Mouse (Mus musculus) heart, embryonic 12.5 days (tissue): ENCODE data around the gene Prkca. TPM values are rescaled to one million over a fixed set of nuclear protein-coding genes. Genes with fewer than 3 reads are reported as not detected.
"Not testable (repeated sequence)": the region's sequence is repeated elsewhere in the genome, so short reads cannot be mapped to it uniquely, and the experiment has no call there.

Source experiments
- ATAC-seq: fragments of 200-750 bp; cut with Nextera tagmentation; 2 replicates; pipeline ENCODE4 v1.8.0; 2017; ENCODE audit warnings: moderate TSS enrichment, moderate library complexity; ENCODE audit not compliant: insufficient number of reproducible peaks, low FRiP score
- H3K27ac ChIP-seq: fragments of 300-500 bp; sonication (generic); 2 replicates; pipeline ENCODE4 v1.5.1; 2016; ENCODE audit warnings: mild to moderate bottlenecking, moderate library complexity; ENCODE audit not compliant: poor library complexity, severe bottlenecking
- H3K27me3 ChIP-seq: fragments of 300-500 bp; sonication (generic); replicated peaks from 2 replicates; pipeline ENCODE4 v1.6.1; 2016; ENCODE audit warnings: mild to moderate bottlenecking, moderate library complexity
- H3K36me3 ChIP-seq: fragments of 300-500 bp; sonication (generic); 2 replicates; pipeline ENCODE4 v1.6.1; 2016; ENCODE audit warnings: mild to moderate bottlenecking, moderate library complexity
- H3K4me1 ChIP-seq: fragments of 300-500 bp; sonication (generic); replicated peaks from 2 replicates; pipeline ENCODE4 v1.6.1; 2016; ENCODE audit warnings: mild to moderate bottlenecking
- H3K4me2 ChIP-seq: fragments of 300-500 bp; sonication (generic); 2 replicates; pipeline ENCODE4 v1.6.1; 2016; ENCODE audit warnings: mild to moderate bottlenecking, moderate library complexity
- H3K4me3 ChIP-seq: fragments of 300-500 bp; sonication (generic); 2 replicates; pipeline ENCODE4 v1.5.1; 2016; ENCODE audit warnings: mild to moderate bottlenecking
- H3K9ac ChIP-seq: fragments of 300-500 bp; sonication (generic); 2 replicates; pipeline ENCODE4 v1.6.1; 2016; ENCODE audit warnings: mild to moderate bottlenecking, moderate library complexity
- H3K9me3 ChIP-seq: fragments of 300-500 bp; sonication (generic); replicated peaks from 2 replicates; pipeline ENCODE4 v1.6.1; 2016; ENCODE audit warnings: mild to moderate bottlenecking, moderate library complexity
- WGBS: fragments of 180-500 bp; shearing (Covaris S2); methylation state at CpG from one replicate; pipeline ENCODE4 v1.1.7; 2016; 5-methylcytosine and 5-hydroxymethylcytosine counted together
- polyA plus RNA-seq: library from polyadenylated mRNA; unstranded; fragments of >200 nt; fragmentation: Nextera tagmentation; extraction: Ambion mirVana; gene quantifications from 2 replicates; pipeline ENCODE4 v1.2.1, GENCODE M21; 2016

The Prkca gene
- polyA plus RNA-seq, 1 experiment from 2014 or later: 18.8 TPM

DNA sequence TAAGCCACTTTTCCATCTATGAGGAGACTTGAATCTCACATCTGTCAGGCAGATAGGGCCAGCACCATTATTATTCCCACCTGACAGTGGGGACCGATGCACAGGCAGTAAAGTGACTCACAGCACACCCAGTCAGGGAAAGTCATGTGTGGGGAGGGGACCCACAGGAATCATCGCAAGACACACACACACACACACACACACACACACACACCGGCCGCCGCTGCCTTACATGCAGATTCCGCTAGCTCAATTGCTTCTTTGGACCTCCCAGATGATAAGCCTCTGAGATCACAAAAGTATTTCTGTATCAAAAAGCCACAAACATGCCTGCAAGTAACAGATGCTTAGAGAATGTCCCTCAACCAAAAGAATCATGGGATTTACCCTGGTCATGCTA, 239.6 kb downstream of the Prkca start:
- H3K27ac ChIP-seq: no peak overlapping the region
- no peaks in the 10 kb centered on the region for H3K27me3 ChIP-seq
- no peak for ATAC-seq
- no peak overlapping the region for H3K4me2 ChIP-seq
- no peaks in the 10 kb centered on the region for H3K36me3 ChIP-seq
- 76% methylated on average over 6 of the region's 6 CpGs for WGBS
- no peak overlapping the region for H3K4me3 ChIP-seq
- H3K4me1 ChIP-seq: peaks cover 20% of the 10 kb centered on the region
- no peak overlapping the region for H3K9ac ChIP-seq
- H3K9me3 ChIP-seq: peaks cover 6% of the 10 kb centered on the region; the same call in 1 of the 2 replicates

DNA sequence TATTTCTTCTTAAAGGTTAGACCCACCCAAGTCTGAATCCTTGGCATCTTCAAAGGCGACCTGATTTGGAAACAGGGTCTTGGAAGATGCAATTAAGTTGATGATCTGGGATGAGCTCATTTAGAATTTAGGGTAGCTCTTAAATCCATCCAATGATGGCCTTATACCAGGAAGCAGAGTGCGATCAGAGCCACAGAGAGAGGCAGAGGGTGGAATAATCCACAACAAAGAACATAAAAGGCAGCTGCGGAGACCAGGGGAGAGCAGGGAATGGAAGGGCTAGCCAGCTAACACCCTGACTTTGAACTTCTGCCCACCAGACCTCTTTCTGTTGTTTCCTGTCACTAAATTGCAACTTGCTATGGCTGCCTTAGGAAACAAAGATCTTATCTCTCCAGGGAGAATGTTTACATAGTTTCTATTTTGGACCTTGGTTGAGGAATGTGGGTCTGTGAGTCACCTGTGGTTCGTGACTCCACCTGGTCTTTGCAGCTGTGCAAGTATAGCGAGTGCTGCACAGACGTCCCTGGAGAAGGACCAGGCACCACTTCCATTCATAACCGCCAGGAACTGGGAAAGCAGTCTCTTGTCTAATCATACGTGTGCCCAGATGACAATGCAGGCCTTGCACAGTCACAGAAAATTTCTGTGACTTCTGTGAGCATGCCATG, 242.3 kb downstream of the Prkca start:
- no peak overlapping the region for H3K9ac ChIP-seq
- H3K4me1 ChIP-seq: peaks cover 26% of the 10 kb centered on the region
- ATAC-seq: no peak
- no peak overlapping the region for H3K27ac ChIP-seq
- H3K4me2 ChIP-seq: no peak overlapping the region
- WGBS: 56% methylated on average over 8 of the region's 8 CpGs
- H3K27me3 ChIP-seq: no peaks in the 10 kb centered on the region
- no peak overlapping the region for H3K4me3 ChIP-seq
- no peaks in the 10 kb centered on the region for H3K36me3 ChIP-seq
- H3K9me3 ChIP-seq: peaks cover 6% of the 10 kb centered on the region; the same call in 1 of the 2 replicates

DNA sequence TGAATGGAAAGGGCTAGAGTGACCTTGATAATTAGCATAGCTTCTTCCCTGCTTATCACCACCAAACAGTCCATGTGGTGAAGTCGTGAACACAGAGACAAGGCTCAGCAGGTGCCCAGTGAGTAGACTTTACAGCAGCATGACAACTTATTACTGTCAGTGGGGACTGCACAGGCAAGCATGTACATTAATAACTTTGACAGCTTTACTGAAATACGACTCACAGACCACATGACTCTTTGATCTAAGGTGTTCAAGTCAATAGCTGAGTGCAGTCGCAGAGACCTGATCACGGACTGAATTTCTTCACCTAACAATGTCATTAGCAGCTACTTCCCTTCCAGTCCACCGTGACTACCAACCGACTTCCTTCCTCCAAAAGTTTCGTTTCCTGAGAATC, 245.4 kb downstream of the Prkca start:
- ATAC-seq: no peak
- Histone ChIP-seq H3K27ac (no peak overlapping the region), H3K27me3 (no peaks in the 10 kb centered on the region), H3K36me3 (no peaks in the 10 kb centered on the region), H3K4me3 (no peak overlapping the region), H3K4me1 (peaks cover 16% of the 10 kb centered on the region), H3K4me2 (no peak overlapping the region), H3K9ac (no peak overlapping the region), H3K9me3 (no peaks in the 10 kb centered on the region)
- WGBS: 69% methylated on average over 7 of the region's 7 CpGs

- Histone ChIP-seq H3K36me3 (no peaks in the 10 kb centered on the region), H3K27ac (no peak overlapping the region), H3K9me3 (no peaks in the 10 kb centered on the region), H3K4me3 (no peak overlapping the region), H3K4me1 (peaks cover 19% of the 10 kb centered on the region), H3K27me3 (no peaks in the 10 kb centered on the region), H3K4me2 (no peak overlapping the region), H3K9ac (no peak overlapping the region)
- ATAC-seq: no peak
- WGBS: 91% methylated on average over 5 of the region's 5 CpGs
Measured at GRCm38 (mm10) chr11:108094796-108095195, 248.9 kb downstream of the Prkca start.

GRCm38 (mm10) chr11:108093248-108093647, 250.5 kb downstream of the Prkca start:
- no peak for ATAC-seq
- WGBS: 90% methylated on average over 4 of the region's 4 CpGs
- H3K4me1 ChIP-seq: peaks cover 14% of the 10 kb centered on the region
- no peaks in the 10 kb centered on the region for H3K9me3 ChIP-seq
- no peaks in the 10 kb centered on the region for H3K27me3 ChIP-seq
- no peak overlapping the region for H3K9ac ChIP-seq
- H3K36me3 ChIP-seq: no peaks in the 10 kb centered on the region
- no peak overlapping the region for H3K4me3 ChIP-seq
- H3K27ac ChIP-seq: no peak overlapping the region
- no peak overlapping the region for H3K4me2 ChIP-seq

- H3K36me3 ChIP-seq: no peaks in the 10 kb centered on the region
- no peak overlapping the region for H3K27ac ChIP-seq
- peaks cover 13% of the 10 kb centered on the region for H3K4me1 ChIP-seq
- ATAC-seq: no peak
- WGBS: 77% methylated on average over 3 of the region's 3 CpGs
- H3K27me3 ChIP-seq: no peaks in the 10 kb centered on the region
- H3K4me3 ChIP-seq: no peak overlapping the region
- H3K9me3 ChIP-seq: no peaks in the 10 kb centered on the region
- no peak overlapping the region for H3K9ac ChIP-seq
- no peak overlapping the region for H3K4me2 ChIP-seq
Measured at GRCm38 (mm10) chr11:108091238-108091637, 252.5 kb downstream of the Prkca start.

DNA sequence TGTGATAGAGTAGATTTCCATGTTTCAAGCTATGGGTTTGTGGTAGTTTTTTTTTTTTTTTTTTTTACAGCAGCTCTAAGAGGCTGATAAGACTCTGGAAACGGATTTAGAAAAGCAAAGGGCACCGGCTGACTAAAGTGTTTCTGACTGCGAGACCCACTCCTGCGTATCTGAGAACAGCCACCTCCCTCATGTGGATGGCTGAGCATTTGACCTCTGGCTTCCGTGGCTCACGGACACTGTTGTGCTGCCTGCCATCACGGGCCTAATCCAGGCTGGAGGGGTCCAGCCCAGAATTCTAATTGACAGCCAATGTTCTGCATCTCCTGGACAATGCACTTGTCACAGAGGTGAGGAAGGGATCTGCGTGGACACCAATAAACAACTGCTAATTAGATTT, 253.0 kb downstream of the Prkca start:
- ATAC-seq: peak; percentile 53; the same call in 1 of the 2 replicates
- peak overlapping the region; percentile 34 for H3K4me2 ChIP-seq
- H3K36me3 ChIP-seq: no peaks in the 10 kb centered on the region
- H3K9me3 ChIP-seq: no peaks in the 10 kb centered on the region
- 15% methylated on average over 8 of the region's 8 CpGs for WGBS
- H3K4me1 ChIP-seq: peaks cover 13% of the 10 kb centered on the region
- H3K27me3 ChIP-seq: no peaks in the 10 kb centered on the region
- no peak overlapping the region for H3K9ac ChIP-seq
- peak overlapping the region; percentile 66 for H3K27ac ChIP-seq
- H3K4me3 ChIP-seq: no peak overlapping the region

GRCm38 (mm10) chr11:108088063-108088462, 255.7 kb downstream of the Prkca start:
- Histone ChIP-seq H3K4me1 (peaks cover 13% of the 10 kb centered on the region), H3K4me3 (no peak overlapping the region), H3K27me3 (no peaks in the 10 kb centered on the region), H3K4me2 (no peak overlapping the region), H3K36me3 (no peaks in the 10 kb centered on the region), H3K9ac (no peak overlapping the region), H3K27ac (no peak overlapping the region), H3K9me3 (no peaks in the 10 kb centered on the region)
- 92% methylated on average over 5 of the region's 5 CpGs for WGBS
- no peak for ATAC-seq

GRCm38 (mm10) chr11:108087105-108087700, 256.5 kb downstream of the Prkca start:
- peaks cover 20% of the 10 kb centered on the region for H3K4me1 ChIP-seq
- H3K4me3 ChIP-seq, H3K9ac ChIP-seq, H3K4me2 ChIP-seq, H3K36me3 ChIP-seq, H3K27me3 ChIP-seq, ATAC-seq, H3K27ac ChIP-seq, H3K9me3 ChIP-seq: not testable (repeated sequence)
- WGBS: 69% methylated on average over 1 of the region's 1 CpGs

DNA sequence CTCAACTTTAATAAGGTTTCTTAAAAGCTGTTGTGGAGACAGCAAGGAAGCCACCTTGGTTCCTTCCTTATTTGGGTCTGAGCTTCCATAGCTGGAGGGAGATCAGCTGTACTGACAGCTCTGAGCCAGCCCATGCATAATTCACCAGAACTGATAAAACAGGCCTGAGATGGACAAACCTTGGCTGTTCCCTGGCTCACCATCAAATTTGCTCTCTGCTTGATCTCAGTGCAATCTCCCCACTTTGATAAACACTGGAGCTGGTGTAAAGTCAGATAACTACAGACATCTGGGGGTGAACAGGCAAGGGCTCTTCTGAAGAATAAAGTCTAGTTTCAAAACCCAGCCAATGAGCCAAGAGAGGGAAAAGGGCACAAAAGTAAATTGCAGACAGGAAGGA, 261.1 kb downstream of the Prkca start:
- no peak overlapping the region for H3K4me2 ChIP-seq
- H3K4me3 ChIP-seq: no peak overlapping the region
- H3K4me1 ChIP-seq: peaks cover 11% of the 10 kb centered on the region; the same call in 1 of the 2 replicates

GRCm38 (mm10) chr11:108079946-108080650, 263.6 kb downstream of the Prkca start:
- H3K4me2 ChIP-seq: no peak overlapping the region
- 79% methylated on average over 5 of the region's 5 CpGs for WGBS
- ATAC-seq: no peak
- H3K27ac ChIP-seq: no peak overlapping the region
- no peak overlapping the region for H3K9ac ChIP-seq
- H3K9me3 ChIP-seq: no peaks in the 10 kb centered on the region
- peaks cover 11% of the 10 kb centered on the region; the same call in 1 of the 2 replicates for H3K4me1 ChIP-seq
- H3K27me3 ChIP-seq: no peaks in the 10 kb centered on the region
- no peaks in the 10 kb centered on the region for H3K36me3 ChIP-seq
- H3K4me3 ChIP-seq: no peak overlapping the region

More for the DNA sequence above, 261.1 kb downstream of the Prkca start:
- H3K27ac ChIP-seq: no peak overlapping the region
- H3K36me3 ChIP-seq: no peaks in the 10 kb centered on the region
- H3K27me3 ChIP-seq: no peaks in the 10 kb centered on the region
- no peaks in the 10 kb centered on the region for H3K9me3 ChIP-seq
- H3K9ac ChIP-seq: no peak overlapping the region
- no peak for ATAC-seq
